Mouse (Mus musculus): ENCODE measurements at regions not wholly inside any gene's neighbourhood (a gene's known extent, or its start where the extent isn't known, plus 50 kb on each side); places are given as distances from the start of the nearest gene placed in this dataset.

GRCm38 (mm10) chr11:114174871-114175270 is 108.0 kb upstream of the Sdk2 start:
- in situ Hi-C loops (cut with MseI, MboI): no loop called here

- in situ Hi-C loops (cut with MseI, MboI): no loop called here
Measured at GRCm38 (mm10) chr11:114168231-114168661, 101.4 kb upstream of the Sdk2 start.

- in situ Hi-C loops (cut with MseI, MboI): no loop called here
Measured at GRCm38 (mm10) chr11:114165656-114166362, 99.0 kb upstream of the Sdk2 start.

- in situ Hi-C loops (cut with MseI, MboI): no loop called here
Measured at GRCm38 (mm10) chr11:114152716-114153115, 85.9 kb upstream of the Sdk2 start.

GRCm38 (mm10) chr11:114146334-114146733 is 79.5 kb upstream of the Sdk2 start:
- in situ Hi-C loops (cut with MseI, MboI): no loop called here

GRCm38 (mm10) chr11:114129270-114129669 is 62.4 kb upstream of the Sdk2 start:
- in situ Hi-C loops (cut with MseI, MboI): no loop called here

- in situ Hi-C loops (cut with MseI, MboI): no loop called here
Measured at GRCm38 (mm10) chr11:114128841-114129240, 62.0 kb upstream of the Sdk2 start.

GRCm38 (mm10) chr11:114127426-114127825 is 60.6 kb upstream of the Sdk2 start:
- in situ Hi-C loops (cut with MseI, MboI): no loop called here

- in situ Hi-C loops (cut with MseI, MboI): no loop called here
Measured at GRCm38 (mm10) chr11:114122175-114122574, 55.3 kb upstream of the Sdk2 start.

- in situ Hi-C loops (cut with MseI, MboI): no loop called here
Measured at GRCm38 (mm10) chr11:114119135-114119534, 52.3 kb upstream of the Sdk2 start.
